Mouse (Mus musculus): ENCODE measurements around the gene Pcdh15.

Pcdh15 gene

DNA sequence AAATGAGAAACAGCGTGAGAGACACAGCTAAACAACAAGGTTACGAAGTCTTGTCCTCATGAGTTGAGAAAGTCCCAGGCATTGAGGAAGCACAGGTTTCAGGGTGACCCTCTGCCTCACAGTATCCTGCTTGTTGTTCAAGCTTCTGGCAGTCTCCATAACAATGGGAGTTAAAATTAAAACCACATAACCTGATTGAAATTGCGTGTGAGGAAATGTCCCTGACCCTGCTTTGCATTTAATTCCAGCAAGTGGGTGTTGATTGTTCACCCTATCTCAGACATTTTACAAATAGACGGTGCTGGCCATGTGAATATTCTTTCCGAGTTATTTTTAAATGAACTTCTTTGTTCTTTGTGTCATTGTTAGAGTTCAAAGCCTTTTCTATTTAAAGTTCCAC is 1171.8 kb downstream of the Pcdh15 start:
- no peak for DNase-seq (ENCODE audit: extremely low read depth, low read depth)

DNA sequence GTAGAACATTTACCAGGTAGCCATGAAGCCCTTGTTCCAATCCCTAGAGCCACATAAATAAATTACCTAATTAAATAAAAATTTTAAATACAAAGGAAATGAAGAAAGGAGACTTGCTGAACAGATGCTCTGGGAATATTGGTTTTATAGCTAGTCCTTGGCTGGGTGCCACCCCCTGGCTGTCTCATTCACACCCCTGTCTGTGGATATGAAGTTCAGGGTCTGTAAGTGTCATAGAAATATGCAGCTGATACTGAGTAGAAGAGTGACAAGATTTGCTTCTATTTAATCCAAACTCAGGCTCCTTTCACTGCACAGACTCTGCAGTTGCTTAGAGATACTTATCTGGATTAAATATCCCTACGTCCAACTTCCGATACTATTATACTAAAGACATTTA is 1205.0 kb downstream of the Pcdh15 start:
- no peak for DNase-seq (ENCODE audit: extremely low read depth, low read depth)

DNA sequence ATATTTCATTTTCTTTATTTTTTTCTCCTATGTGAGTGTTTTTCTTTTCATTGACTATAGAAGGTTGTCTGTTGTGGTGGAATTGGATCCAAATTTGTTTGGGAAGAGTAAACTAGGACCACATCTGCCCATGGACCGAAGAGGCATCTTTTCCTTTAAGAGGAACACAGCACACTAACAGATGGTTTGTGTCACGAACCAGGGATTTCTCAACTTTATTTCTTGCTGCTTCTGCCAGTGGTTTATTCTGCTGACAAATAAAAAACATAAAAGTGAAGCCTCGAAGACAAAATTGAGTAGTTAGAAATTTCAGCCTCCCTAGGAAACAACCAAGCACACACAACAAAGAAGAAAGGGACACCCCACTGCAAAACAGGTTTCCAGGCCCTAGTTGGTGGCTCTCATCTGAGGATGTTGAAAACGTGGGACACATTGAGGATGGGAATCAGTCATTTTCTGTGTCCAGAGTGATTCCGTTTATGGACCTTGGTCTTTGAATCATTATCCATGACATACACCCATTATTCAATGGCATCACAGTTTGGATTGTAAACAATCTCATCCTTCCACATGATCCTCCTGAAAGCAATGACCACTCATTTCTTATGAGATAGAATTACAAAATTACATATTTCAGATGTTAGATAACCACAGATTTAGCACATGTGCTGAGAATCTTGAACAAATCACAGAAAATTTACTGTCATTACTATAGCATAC is 1206.5 kb downstream of the Pcdh15 start:
- DNase-seq (ENCODE audit: extremely low read depth, low read depth), result no peak

DNA sequence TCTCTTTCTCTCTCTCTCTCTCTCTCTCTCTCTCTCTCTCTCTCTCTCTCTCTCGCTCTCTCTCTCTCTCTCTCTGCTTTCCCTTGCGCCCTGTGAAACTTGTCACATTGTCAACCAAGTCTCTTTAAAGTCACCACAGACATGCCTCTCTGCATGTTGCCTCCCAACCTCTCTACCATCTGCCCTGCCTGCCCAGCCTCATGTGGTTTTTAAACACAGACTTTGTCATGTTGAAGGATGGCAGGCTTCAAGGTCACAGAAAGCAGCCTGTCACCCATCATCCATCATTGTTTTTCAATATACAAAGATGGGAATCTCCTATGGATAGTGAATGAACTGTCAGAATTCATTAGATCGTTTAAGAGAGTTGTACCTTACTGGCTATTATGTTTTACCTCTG is 1207.9 kb downstream of the Pcdh15 start:
- DNase-seq (ENCODE audit: extremely low read depth, low read depth), result no peak

DNA sequence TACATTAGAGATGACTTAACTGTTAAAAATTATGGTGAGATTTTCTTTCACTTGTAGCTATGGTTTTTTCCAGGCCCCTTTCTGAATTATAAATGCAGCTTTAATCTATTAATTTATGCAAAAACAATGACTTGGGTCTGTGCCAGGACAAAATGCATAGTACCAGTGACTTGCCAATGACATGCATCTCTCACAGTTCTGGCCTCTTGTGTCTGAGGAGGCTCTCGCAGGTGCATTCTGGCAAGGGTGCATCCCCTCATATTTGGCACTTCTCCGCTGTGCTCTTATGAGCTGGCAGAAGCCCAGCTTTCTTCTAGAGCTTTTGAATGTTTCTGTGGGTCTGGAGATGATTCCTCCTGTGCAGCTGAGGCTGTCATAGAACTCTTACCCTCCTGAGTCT is 1216.9 kb downstream of the Pcdh15 start:
- no peak for DNase-seq (ENCODE audit: extremely low read depth, low read depth)

DNA sequence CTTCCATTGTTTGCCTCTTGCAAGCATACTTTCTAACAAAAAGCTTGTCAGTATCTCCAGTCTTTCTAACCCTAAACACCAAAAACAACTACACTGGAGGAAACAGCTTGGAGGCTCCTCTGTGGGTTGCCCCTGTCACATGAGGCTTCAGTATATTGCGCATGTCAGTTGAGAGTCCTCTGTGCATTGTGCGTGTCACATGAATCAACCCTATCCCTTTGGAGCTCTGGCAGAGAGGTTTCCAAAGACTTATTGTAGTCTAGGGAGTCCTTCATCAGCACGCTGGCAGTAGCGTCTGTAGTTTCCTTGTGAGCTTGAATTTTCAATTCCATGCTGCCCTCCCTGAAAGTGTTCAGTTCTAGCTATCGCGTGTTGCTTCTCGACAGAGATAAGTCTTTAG is 1236.3 kb downstream of the Pcdh15 start:
- DNase-seq (ENCODE audit: extremely low read depth, low read depth), result no peak

DNA sequence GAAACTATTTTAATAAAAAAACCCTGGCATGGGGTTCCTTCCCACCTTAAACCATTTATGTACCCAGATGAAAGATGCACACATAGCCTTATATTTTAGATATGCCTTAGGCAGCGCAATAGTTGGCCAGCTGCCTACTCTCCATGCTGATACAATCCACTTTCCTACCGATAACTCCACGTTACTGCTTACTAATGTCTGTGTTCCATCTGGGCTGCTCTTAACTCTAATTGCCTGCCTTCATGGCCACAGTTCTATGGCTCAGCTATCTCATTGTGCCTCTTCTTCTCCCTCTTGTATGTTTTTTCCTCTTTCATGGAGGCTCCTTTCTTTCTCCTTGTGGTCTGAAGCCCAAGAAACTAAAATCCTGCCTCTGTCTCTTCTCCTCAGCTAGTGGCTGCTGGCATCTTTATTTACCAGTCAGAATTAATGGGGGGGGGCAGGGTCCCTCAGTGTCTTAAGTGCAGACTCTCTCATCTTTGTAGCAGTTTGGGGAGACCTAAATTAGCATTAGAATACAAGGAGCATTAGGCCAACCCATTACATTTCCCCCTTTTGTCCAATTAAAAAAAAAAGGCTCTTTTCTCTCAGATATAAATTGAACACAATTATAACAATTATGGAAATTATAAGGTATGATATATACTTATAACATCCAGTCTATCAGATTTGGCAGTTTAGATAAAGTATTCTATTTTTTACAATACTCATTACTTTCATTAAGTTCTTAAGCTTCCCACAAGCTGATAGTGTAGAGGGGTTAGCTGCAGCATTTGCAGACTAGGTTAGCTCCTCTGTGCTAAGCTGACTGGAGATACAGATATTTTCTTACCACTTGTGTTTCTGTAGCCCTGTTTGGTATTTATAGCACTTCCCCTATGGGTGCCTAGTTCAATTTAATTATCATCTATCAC is 1240.4 kb downstream of the Pcdh15 start:
- no peak for DNase-seq (ENCODE audit: extremely low read depth, low read depth)

DNA sequence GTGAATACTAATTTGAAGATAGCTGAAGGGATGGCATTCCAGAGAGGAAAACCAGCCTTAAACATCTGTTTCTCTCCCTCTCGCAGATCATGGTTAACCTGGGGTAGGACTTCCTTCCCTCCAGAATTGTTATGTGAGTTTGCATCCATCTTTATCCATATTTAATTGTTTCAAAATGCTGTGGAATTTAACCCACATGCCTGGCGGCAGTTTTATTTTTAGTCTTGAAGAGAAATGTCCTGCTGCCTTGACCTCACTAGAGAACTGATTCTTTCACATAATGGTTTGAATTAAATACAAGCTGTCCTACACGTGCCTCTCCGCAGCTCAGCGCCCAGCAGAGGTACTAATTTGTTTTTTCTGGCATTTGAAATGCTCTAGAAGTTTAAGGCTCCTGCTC is 1260.4 kb downstream of the Pcdh15 start:
- DNase-seq (ENCODE audit: extremely low read depth, low read depth), result no peak

DNA sequence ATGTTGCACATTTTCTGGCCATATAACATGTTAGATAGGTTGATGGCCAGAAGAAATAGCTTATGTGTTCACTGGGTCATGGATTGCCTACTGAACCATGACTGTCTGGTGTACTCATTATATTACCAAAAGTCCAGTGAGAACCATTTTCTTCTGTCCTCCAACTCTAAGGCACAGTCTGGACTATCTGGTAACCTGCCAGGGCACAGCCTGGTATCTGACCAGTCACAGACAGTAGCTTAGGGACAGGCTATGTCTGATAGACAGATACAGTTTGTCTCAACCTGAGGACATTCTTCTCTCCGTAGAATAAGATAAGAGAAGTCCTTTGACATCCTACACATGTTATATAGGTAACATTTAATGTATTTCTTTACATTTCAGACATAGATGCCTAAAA is 1279.6 kb downstream of the Pcdh15 start:
- no peak for DNase-seq (ENCODE audit: extremely low read depth, low read depth)

DNA sequence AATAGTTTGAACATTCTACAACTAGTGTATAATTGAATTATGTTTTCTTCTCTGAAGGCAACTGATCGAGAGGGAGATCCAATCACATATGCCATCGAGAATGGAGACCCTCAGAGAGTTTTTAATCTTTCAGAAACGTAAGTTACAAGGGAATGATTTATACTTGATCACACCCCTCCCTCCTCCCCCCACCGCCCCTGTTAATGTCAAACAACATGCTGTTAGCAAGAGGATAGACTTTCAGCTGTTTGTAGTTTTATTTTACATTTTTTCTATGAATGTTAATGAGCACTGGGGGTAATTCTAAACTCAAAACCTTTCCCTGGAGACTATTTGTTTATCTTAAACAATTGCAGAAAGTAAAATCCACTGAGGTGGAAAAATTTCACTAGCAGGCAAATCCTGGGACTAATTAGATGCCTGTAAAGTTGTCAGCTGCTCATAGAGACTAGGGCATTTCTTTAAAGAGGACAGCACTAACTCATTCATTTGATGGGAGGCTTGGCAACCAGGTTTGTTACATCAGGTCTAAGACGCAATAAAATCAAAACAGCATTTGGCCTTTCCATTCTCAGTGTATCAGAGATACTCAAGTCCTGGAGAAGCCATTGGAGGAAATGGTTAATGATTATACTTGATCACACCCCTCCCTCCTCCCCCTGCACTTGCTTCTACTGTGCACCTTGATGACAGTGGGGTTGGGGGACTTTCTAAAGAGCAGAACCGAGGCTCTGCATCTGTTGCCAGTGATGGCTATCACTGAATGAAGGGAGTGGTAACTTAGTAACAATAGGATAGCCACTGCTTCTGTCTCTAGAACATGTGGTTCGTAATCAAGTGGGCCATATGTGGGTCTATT is 1280.4 kb downstream of the Pcdh15 start:
- DNase-seq (ENCODE audit: extremely low read depth, low read depth), result no peak

DNA sequence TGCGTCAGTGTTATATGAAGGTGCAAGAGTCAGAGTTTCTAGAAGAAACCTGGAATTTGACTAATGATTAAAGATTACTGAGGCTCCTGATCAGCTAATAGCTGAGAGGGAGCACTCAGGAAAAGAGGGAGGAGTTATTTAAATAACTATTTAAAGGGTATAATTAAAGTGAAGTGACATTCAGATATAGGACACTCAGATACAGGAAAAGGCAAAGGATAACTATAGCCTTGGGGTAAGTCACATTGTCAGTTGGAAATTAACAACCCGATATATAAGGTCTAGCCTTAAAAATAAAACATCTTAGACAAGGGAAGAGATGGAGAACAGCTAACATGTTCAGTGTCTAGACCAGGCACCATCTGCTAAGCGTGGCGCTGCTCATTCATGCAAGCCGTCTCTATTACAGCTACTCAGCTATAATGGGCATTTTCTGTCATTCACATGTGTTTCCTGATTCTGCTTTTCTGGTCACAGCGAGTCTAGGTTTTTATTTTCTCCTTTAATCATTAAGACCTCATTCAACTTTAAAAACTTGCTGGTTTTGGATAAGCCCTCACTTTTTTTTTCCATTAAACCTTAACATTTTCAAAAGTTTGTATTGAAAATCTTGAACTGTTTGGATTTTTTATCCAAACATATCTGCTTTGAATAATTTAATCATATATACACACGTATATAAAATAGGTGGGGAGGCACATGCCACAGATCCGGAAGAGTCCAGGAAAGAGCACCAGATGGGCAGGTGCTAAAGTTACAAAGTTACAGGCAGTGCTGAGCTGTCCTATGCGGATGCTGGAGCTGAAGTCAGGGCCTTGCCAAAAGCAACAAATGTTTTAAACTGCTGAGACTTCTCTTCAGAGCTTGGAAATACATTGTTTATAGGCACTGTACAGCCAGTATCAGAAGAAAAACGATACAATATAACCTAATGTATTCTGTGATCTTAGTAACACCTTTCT is 1288.7 kb downstream of the Pcdh15 start:
- no peak for DNase-seq (ENCODE audit: extremely low read depth, low read depth)

DNA sequence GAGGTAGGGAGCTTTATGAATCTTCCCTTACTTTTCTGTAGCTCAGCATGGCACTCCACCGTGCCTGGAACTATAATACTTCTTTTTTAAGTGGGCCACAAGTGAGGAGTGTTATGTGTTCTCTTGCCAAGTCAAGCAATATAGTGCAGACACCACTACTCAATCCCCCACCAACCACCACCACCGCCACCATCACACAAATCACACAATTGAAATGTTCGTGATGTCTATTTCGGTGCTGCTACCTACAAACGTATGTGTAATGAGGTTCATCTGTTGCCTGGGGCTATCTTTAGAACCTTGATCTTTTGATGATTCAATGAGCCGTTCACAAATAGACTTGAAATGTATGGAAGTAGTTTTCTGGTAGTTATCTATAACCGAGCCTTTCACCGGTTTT is 1304.0 kb downstream of the Pcdh15 start:
- DNase-seq (ENCODE audit: extremely low read depth, low read depth), result no peak

DNA sequence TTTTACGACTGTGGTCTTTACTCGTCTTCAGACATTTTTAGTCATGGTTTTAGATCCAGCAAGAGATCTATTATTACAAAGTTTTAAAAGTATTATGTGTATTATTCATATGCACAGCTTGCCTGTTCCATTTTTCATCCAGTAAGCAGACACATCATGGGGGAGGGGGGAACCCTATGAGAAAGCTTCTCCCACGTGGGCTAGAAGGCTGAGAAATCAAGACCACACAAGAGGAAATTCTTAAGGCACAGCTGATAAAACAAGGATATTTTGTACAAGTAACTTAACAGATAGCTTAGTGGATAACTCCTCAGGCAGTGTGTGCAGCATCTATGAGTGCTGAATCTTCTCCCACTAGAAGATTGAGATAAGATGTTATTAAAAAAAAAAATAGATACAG is 1314.9 kb downstream of the Pcdh15 start:
- no peak for DNase-seq (ENCODE audit: extremely low read depth, low read depth)

DNA sequence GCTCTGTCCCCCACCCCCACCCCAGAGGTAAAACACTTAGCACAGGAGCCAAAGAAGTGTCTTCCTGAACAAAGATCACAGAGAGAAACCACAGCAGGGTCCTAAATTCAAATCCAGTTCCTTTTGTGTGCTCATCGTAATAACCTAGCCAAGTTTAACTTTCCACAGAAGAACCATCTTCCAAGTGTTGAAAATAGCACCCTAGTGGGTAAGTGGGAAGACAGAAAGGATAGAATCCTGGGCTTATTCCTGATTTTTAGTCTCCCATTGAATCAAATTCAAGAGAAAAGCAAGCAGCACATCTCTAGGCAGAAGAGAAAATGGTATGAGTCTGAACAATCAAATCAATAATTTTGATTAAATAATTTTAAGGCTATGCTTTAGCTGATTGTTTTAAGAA is 1315.8 kb downstream of the Pcdh15 start:
- DNase-seq (ENCODE audit: extremely low read depth, low read depth), result no peak

DNA sequence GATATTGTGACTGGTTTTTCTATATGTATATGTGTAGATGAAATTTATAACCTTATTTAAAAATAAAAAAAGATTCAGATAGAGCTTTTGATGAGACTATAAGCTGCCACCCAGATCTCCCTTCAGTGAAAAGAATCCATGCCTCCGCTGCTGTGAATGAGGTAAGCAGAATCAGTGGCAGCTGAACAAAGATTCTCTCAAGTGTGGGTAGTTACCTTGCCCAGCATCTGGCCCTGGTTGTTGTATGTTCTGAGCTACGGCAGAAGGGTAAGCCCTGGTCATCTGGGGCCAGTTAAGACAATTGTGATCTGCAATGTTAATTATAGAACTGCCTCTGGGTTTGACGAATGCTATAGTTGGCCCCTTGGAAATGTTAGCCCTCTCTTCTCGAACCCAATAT is 1316.2 kb downstream of the Pcdh15 start:
- no peak for DNase-seq (ENCODE audit: extremely low read depth, low read depth)

DNA sequence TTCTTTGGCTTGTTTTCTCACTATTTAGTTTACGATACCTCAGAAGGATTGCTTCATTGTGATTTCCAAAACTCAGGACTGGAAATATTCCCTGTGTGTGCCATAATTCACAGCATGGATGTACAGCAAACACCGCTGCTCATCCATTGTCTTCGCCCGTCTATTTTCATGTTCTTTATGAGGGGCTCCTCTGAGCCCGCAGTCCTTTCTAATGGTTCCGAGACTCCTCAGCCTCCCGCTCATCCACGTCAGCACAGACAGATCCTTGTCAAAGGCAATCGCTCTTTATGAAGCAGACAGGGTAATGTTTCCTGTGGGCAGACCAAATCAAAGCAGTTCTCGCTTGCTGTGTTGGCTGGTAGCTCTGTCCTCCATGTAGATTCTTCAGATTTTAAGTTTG is 1316.8 kb downstream of the Pcdh15 start:
- DNase-seq (ENCODE audit: extremely low read depth, low read depth), result no peak

DNA sequence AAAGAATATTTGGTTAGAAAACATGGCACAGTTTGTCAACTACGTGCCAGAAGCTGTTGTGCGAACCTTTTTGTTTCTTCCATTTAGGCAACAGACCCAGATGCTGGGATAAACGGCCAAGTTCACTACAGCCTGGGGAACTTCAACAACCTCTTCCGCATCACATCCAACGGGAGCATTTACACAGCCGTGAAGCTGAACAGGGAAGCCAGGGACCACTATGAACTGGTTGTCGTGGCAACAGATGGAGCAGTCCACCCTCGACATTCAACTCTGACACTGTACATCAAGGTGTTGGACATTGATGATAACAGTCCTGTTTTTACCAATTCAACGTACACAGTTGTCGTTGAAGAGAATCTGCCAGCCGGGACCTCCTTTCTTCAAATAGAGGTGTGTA is 1350.9 kb downstream of the Pcdh15 start:
- DNase-seq (ENCODE audit: extremely low read depth, low read depth), result no peak

DNA sequence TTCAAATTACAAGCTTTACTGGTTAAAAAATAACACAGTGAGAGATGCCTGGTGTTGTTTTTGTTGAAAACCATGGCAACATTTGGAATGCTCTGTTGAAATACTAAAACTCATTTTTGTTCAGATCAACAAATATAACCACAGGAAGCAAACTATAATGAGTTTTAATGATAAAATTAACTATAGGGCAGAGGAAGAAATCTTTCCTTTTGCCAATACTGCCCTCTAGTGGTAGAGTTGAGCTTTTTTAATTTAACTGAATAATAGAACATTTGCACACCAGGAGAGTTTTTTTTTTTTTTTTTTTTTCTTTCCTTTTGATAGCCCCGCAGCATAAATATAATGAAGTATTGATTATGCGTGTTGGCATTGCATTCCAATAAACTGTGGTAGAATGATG is 1364.8 kb downstream of the Pcdh15 start:
- DNase-seq (ENCODE audit: extremely low read depth, low read depth), result peak; percentile 2

DNA sequence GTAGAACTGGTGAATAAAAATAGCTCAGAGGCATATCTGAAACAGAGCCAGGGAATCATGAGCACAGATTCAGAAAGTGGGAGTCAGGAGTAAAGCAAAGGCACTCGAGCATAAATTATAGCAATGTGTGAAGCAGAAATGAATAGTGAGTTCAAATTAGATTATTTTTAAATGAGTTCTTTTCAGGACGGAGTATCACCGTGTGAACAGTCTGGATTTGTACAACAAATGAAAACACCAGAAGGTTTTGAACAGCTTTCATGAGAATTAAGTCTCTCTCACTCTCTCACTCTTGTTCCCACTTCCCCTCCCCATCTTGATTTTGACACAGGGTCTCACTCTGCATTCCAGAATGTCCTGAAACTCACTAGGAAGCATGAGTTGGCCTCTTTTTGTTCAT is 1381.6 kb downstream of the Pcdh15 start:
- DNase-seq (ENCODE audit: extremely low read depth, low read depth), result no peak

DNA sequence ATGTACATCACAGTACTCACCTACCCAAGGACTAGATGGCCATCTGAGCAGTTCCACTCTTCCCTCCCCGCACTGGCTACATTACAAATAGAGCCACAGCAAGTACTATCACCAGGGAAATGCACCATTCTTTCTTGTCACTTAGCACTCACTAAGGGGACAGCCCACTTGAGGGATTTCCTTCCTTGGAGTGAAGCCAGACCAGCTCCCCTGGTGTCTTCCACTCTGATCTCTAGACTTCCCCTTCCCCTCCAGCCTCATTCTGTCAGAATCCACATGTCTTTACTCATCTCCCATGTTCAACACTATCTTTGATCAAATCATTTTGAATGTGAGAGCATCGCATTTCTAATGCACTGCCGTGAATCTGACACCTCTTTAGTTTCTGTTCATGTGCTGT is 1413.2 kb downstream of the Pcdh15 start:
- no peak for DNase-seq (ENCODE audit: extremely low read depth, low read depth)

DNA sequence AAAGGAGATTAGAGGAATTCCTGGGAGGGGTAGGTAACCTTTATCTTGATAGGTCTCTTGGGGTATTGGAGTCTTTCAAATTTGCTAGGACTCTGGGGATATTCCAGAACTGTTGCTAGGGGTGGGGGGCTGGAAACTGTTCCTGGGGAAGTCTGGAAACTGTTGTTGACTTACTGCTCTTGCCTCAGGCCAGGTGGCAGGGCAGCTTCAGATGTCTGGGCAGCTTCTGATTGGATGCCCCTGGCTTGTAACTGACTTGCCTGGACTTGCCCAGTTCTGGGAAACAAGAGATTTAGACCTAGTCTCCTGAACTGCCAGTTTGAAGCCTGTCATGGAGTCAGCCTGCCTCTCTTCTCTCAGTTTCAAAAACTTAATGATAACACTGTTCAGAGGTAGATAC is 1414.6 kb downstream of the Pcdh15 start:
- no peak for DNase-seq (ENCODE audit: extremely low read depth, low read depth)
